8 mouse cellular contexts compared by ENCODE assay signal in genomic region chr2:158625231-158625630, GRCm38 (mm10). TPM values are rescaled to one million over a fixed set of nuclear protein-coding genes. Genes with fewer than 3 reads are reported as not detected.
DNase-seq lines count a peak whose midpoint lies in the region; ATAC-seq and TF ChIP-seq lines count a peak whose summit lies in the region.

No protein-coding gene starts in this region.

- under 1% methylated on average over 44 of the region's 44 CpGs for WGBS in kidney, adult 2 months
- under 1% methylated on average over 42 of the region's 44 CpGs for WGBS in forebrain, embryonic 15.5 days
- under 1% methylated on average over 44 of the region's 44 CpGs for WGBS in liver, adult 2 months
- under 1% methylated on average over 44 of the region's 44 CpGs for WGBS in small intestine, adult 2 months

- H3K9ac ChIP-seq in forebrain, embryonic 15.5 days (replicated peaks): peak overlapping the region; percentile 88
- H3K9ac ChIP-seq in liver, adult 2 months (ENCODE audit: low read depth, low read length): peak overlapping the region; percentile 77

- no peak for DNase-seq in kidney, adult 2 months
- DNase-seq in kidney, postnatal 10 days: no peak
- DNase-seq in MN1 (ENCODE audit: low spot score): peak; percentile 44
- DNase-seq in liver, adult 2 months (ENCODE audit: extremely low read depth, low read depth, low spot score): no peak
- no peak for DNase-seq in right cerebral cortex, postnatal 4 days
- DNase-seq in left cerebral cortex, postnatal 4 days: no peak

- no peak for TF ChIP-seq POLR2A in kidney, adult 2 months (IDR thresholded peaks at IDR 0.05; ENCODE audit: low read depth, low read length)
- TF ChIP-seq POLR2A in liver, adult 2 months (IDR thresholded peaks at IDR 0.05; ENCODE audit: extremely low read depth, insufficient read depth, low read length): no peak
- no peak for TF ChIP-seq POLR2A in small intestine, adult 2 months (IDR thresholded peaks at IDR 0.05; ENCODE audit: low read depth, low read length)

- H3K9me3 ChIP-seq in forebrain, embryonic 15.5 days: no peaks in the 10 kb centered on the region

- peaks cover 4% of the 10 kb centered on the region; the same call in 1 of the 2 replicates for H3K4me1 ChIP-seq in kidney, adult 2 months (ENCODE audit: control insufficient read depth, insufficient read depth, low read length)
- peaks cover 25% of the 10 kb centered on the region for H3K4me1 ChIP-seq in forebrain, embryonic 15.5 days
- peaks cover 2% of the 10 kb centered on the region; the same call in 1 of the 2 replicates for H3K4me1 ChIP-seq in liver, adult 2 months (ENCODE audit: control insufficient read depth, insufficient read depth, low read length)
- H3K4me1 ChIP-seq in small intestine, adult 2 months (ENCODE audit: control insufficient read depth, insufficient read depth, insufficient read length, low read length): no peaks in the 10 kb centered on the region; the same call in 1 of the 2 replicates

- no peaks in the 10 kb centered on the region for H3K36me3 ChIP-seq in kidney, adult 2 months (ENCODE audit: control insufficient read depth, insufficient read depth, low read length)
- H3K36me3 ChIP-seq in forebrain, embryonic 15.5 days: peaks cover 13% of the 10 kb centered on the region; the same call in 1 of the 2 replicates
- H3K36me3 ChIP-seq in liver, adult 2 months (ENCODE audit: control insufficient read depth, insufficient read depth, low read length): peaks cover 10% of the 10 kb centered on the region; the same call in 1 of the 2 replicates
- H3K36me3 ChIP-seq in small intestine, adult 2 months (ENCODE audit: control insufficient read depth, insufficient read depth, low read length): peaks cover 20% of the 10 kb centered on the region

- no peak for TF ChIP-seq CTCF in kidney, adult 2 months (conservative IDR thresholded peaks at IDR 0.05; ENCODE audit: insufficient read depth, insufficient read length, low read depth, low read length)
- TF ChIP-seq CTCF in liver, adult 2 months (IDR thresholded peaks at IDR 0.05; ENCODE audit: low read depth, low read length): no peak
- TF ChIP-seq CTCF in small intestine, adult 2 months (IDR thresholded peaks at IDR 0.05; ENCODE audit: extremely low read depth, insufficient read length, insufficient replicate concordance, low read depth, low read length): no peak

- H3K4me2 ChIP-seq in forebrain, embryonic 15.5 days (replicated peaks): peak overlapping the region; percentile 83

- H3K4me3 ChIP-seq in kidney, adult 2 months (ENCODE audit: insufficient read depth, low read depth, low read length): peak overlapping the region; percentile 80
- peak overlapping the region; percentile 93 for H3K4me3 ChIP-seq in forebrain, embryonic 15.5 days
- peak overlapping the region; percentile 90 for H3K4me3 ChIP-seq in liver, adult 2 months (ENCODE audit: insufficient read depth, low read depth, low read length)
- H3K4me3 ChIP-seq in small intestine, adult 2 months (ENCODE audit: low read depth, low read length): peak overlapping the region; percentile 84

- peak overlapping the region; percentile 88 for H3K27ac ChIP-seq in kidney, adult 2 months (ENCODE audit: insufficient read depth, low read depth, low read length)
- H3K27ac ChIP-seq in forebrain, embryonic 15.5 days (replicated peaks): peak overlapping the region; percentile 89
- H3K27ac ChIP-seq in liver, adult 2 months (replicated peaks; ENCODE audit: insufficient read depth, low read depth, low read length): peak overlapping the region; percentile 78
- peak overlapping the region; percentile 88; the same call in 1 of the 2 replicates for H3K27ac ChIP-seq in small intestine, adult 2 months (ENCODE audit: insufficient read depth, low read depth, low read length)

- intact Hi-C loops in left cerebral cortex, postnatal 4 days (cut with DNase I): loop anchor here (5.0 kb wide), 1 partner anchor 78 kb away; no protein-coding TSS in a partner anchor

- no peak; the same call in 1 of the 2 replicates for ATAC-seq in forebrain, embryonic 15.5 days (replicated peaks)

- no peaks in the 10 kb centered on the region for H3K27me3 ChIP-seq in kidney, adult 2 months (replicated peaks; ENCODE audit: control insufficient read depth, insufficient read depth, low read length)
- no peaks in the 10 kb centered on the region for H3K27me3 ChIP-seq in forebrain, embryonic 15.5 days
- no peaks in the 10 kb centered on the region for H3K27me3 ChIP-seq in liver, adult 2 months (ENCODE audit: control insufficient read depth, insufficient read depth, low read length)
- H3K27me3 ChIP-seq in small intestine, adult 2 months (ENCODE audit: control insufficient read depth, insufficient read depth, low read length): peaks cover 2% of the 10 kb centered on the region; the same call in 1 of the 2 replicates

- no peaks in the 10 kb centered on the region for H3K79me2 ChIP-seq in liver, adult 2 months (ENCODE audit: control insufficient read depth, insufficient read depth, low read length)

RNA-seq across cellular contexts. Expression of gene Actr5, which starts 0.5 kb away (rescaled TPM):
- polyA plus RNA-seq in kidney, adult 2 months (2012; rRNA removed): 6.2 and 6.4 TPM in 2 replicates
- 13.4 and 14.7 TPM in 2 replicates for polyA plus RNA-seq in forebrain, embryonic 15.5 days (2015; fragmentation: Nextera tagmentation; extraction: Ambion mirVana)
- total RNA-seq in liver, adult 2 months (2014; rRNA removed): 6.3 and 6.9 TPM in 2 replicates
- 3.4 and 4.6 TPM in 2 replicates for polyA plus RNA-seq in liver, adult 2 months (2012; rRNA removed)
- 5.5 and 7.7 TPM in 2 replicates for polyA plus RNA-seq in small intestine, adult 2 months (2012; rRNA removed)
- total RNA-seq in left cerebral cortex, postnatal 4 days (2021): 10 to 100 TPM; 14.3 to 15.5 TPM

RNA-seq across cellular contexts. Expression of gene Slc32a1, which starts 14.7 kb away (rescaled TPM):
- not detected in 2 replicates for polyA plus RNA-seq in kidney, adult 2 months (2012; rRNA removed)
- polyA plus RNA-seq in forebrain, embryonic 15.5 days (2015; fragmentation: Nextera tagmentation; extraction: Ambion mirVana): 7.1 and 7.4 TPM in 2 replicates
- not detected in 2 replicates for total RNA-seq in liver, adult 2 months (2014; rRNA removed)
- polyA plus RNA-seq in liver, adult 2 months (2012; rRNA removed): not detected in 2 replicates
- not detected in 2 replicates for polyA plus RNA-seq in small intestine, adult 2 months (2012; rRNA removed)
- total RNA-seq in left cerebral cortex, postnatal 4 days (2021): 10 to 100 TPM; 41.8 to 59.9 TPM

RNA-seq across cellular contexts. Expression of gene Ppp1r16b, which starts 40.0 kb away (rescaled TPM):
- polyA plus RNA-seq in kidney, adult 2 months (2012; rRNA removed): 20.1 and 22.2 TPM in 2 replicates
- 22.1 and 24.4 TPM in 2 replicates for polyA plus RNA-seq in forebrain, embryonic 15.5 days (2015; fragmentation: Nextera tagmentation; extraction: Ambion mirVana)
- 2.4 and 3.4 TPM in 2 replicates for total RNA-seq in liver, adult 2 months (2014; rRNA removed)
- polyA plus RNA-seq in liver, adult 2 months (2012; rRNA removed): 0.70 and 0.99 TPM in 2 replicates
- polyA plus RNA-seq in small intestine, adult 2 months (2012; rRNA removed): 3.6 and 3.9 TPM in 2 replicates
- 10 to 100 TPM; 50.2 to 51.0 TPM for total RNA-seq in left cerebral cortex, postnatal 4 days (2021)
